Mouse (Mus musculus): ENCODE measurements around the gene Rreb1. TPM values are rescaled to one million over a fixed set of nuclear protein-coding genes. Genes with fewer than 3 reads are reported as not detected.
A peak's percentile ranks its signal among the peaks of the same experiment; 100 is the strongest.

Gene Rreb1
- total RNA-seq, 4 experiments from 2014 or later: 30.6 to 49.4 (median 43.4) TPM

- no peak for DNase-seq (ENCODE audit: low spot score in 2 of 2)
These were observed 189.4 kb downstream of the Rreb1 start for GRCm38 (mm10) chr13:37967565-37967964.

- DNase-seq (ENCODE audit: low spot score in 2 of 2): peak; percentile 65 to 92
These were observed 191.1 kb downstream of the Rreb1 start for GRCm38 (mm10) chr13:37969337-37969736.

DNA sequence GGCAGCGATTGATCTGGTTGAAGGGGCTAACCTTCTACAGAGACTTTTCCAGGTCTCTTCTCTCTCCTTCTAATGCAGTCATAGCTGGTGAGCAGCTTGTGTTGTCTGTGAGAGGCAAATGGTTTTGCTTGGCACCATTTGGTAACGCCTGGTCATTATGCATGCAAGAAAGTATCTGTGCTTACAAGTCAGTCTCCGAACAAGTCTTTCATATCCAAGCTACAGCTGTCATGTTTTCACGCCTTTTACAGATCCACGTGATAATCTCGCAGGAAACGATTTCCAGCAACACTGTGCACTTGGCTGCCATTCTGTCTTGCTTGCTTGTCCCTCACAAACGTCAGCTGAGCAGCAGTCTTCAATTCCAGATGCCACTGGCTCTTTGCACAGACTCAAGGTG is 191.8 kb downstream of the Rreb1 start:
- DNase-seq (ENCODE audit: low spot score in 2 of 2): no peak

- no peak for DNase-seq (ENCODE audit: low spot score in 2 of 2)
These were observed 192.8 kb downstream of the Rreb1 start for GRCm38 (mm10) chr13:37970887-37971530.

DNA sequence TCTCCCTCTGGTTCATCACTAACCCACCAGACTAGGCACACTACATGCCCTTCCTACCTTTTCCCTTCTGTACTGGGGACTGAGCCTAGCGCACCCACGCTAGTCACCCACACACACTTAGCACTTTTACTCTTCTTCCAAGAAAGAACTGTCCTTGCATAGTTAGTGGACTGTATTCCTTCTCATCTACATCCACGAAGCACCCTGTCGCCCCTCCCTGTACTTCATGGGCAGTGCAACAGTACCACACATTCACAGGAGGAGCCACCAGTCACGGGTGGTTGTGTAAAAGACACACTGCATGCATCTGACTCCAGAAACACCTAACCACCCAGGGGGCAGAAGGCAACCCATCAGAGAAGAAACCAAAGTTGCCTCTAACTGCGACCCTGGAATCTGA is 195.8 kb downstream of the Rreb1 start:
- DNase-seq (ENCODE audit: low spot score in 2 of 2): no peak

DNA sequence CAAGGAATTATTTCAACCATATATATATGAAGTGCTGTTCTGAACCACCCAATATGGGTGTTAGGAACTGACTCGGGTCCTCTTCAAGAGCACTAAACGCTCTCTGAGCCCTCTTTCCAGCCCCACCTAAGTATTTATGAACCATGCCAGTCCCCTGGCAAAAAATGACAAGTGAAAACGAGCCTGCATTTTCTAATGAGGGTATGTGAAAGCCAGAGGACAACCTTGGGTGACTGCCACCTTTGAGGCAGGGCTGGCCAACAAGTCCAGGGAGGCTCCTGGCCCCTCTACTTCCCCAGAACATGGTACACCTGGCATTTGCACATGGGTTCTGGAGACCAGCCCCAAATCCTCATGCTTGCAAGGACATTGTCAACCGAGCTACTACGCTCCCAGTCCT is 196.5 kb downstream of the Rreb1 start:
- no peak for DNase-seq (ENCODE audit: low spot score in 2 of 2)

- no peak for DNase-seq (ENCODE audit: low spot score in 2 of 2)
These were observed 201.3 kb downstream of the Rreb1 start for GRCm38 (mm10) chr13:37979506-37979905.

DNA sequence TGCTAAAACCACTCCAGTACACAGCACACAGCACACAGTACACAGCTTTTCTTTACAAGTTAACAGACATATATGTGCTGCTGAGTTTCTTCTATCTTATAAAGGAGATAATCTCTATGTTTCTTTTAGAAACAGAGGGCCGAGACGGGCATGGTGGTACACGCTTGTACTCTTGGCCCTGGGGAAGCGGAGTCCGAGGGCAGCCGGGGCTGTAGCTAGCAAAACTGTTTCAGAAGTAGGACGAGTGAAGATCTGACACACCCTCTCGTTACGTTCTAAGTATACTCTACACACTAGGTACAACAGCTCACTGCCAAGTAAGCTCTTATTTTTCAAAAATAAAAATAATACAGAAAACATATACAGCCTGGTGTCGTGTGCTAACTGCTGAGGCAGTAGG is 202.1 kb downstream of the Rreb1 start:
- no peak for DNase-seq (ENCODE audit: low spot score in 2 of 2)

DNA sequence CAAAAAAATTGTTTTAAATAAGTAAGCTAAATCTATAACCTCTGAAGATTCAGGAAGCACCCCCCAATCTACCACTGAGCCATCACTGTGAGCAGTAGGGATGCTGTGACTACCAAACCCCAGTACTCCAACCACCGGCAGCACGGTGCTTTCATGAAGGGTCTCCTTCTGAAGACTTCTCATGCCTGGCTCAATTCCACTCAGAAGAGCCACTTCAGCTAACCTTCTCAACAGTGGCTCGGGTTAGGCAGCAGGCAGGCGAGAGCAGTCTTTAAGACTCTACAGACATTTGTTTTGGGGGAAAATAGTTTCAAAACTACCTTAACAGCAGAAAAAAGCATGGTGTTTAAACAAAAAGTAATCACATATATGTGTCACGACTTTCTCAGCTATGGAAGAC is 202.9 kb downstream of the Rreb1 start:
- DNase-seq (ENCODE audit: low spot score in 2 of 2): no peak

GRCm38 (mm10) chr13:37986166-37986565 is 208.0 kb downstream of the Rreb1 start:
- DNase-seq (ENCODE audit: low spot score in 2 of 2): no peak

- no peak for DNase-seq (ENCODE audit: low spot score in 2 of 2)
These were observed 211.5 kb downstream of the Rreb1 start for GRCm38 (mm10) chr13:37989701-37990100.

DNA sequence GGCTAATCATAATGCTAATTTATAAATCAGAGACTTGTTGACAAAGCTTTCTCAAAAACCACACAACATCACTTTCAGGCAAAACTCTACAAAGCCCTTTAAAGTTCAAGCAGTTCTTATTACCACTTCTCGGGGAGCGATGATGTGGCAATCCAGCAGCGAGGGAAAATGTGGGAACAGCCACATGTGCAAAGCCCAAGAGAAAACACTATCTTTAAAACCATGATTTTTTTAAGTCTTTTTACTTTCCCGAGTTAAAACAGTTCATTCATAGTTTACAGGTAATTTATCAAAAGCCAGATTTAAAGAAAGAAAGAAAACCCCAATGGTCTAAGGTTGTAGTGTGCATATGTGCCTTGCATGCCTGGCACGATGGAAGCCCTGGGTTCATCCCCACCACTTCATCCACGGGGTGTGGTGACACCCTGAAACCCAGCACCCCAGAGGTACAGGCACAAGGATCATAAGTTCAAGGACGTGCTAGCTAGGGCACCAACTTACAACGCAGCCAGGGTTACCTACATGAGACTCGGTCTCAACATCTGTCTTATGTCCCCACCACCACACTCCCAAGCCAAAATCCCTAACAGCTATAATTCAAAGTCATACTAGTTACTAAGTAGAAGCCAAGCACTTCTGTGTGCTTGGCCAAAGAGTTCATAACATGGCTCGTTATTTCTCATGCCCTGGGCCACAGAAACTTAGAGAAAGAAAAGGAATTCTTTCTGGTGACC is 214.6 kb downstream of the Rreb1 start:
- DNase-seq (ENCODE audit: low spot score in 2 of 2): no peak

GRCm38 (mm10) chr13:37993376-37993703 is 215.1 kb downstream of the Rreb1 start:
- DNase-seq (ENCODE audit: low spot score in 2 of 2): no peak

- DNase-seq (ENCODE audit: low spot score in 2 of 2): peak; percentile 76 to 96
These were observed 215.7 kb downstream of the Rreb1 start, which contains the start of gene Ssr1 for GRCm38 (mm10) chr13:37993704-37994404. TSS of gene Ssr1 (minus strand) at chr13:37994217.

DNA sequence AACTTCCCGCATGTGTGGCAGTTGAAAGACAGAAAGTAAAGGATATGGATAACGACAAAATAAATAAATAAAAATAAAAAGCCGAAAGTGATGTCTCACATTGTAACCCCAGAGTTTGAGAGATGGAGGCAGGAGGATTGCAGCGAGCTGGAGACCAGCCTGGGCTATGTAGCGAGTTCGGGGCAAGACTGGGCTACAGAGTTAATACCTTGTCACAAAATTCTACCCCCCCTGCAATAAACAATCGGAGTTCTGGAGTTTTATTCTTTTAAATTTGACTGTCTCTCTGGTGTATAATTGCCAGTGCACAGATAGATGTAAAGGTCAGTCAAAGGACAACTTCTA is 216.2 kb downstream of the Rreb1 start:
- no peak for DNase-seq (ENCODE audit: low spot score in 2 of 2)

- DNase-seq (ENCODE audit: low spot score in 2 of 2): no peak
These were observed 221.5 kb downstream of the Rreb1 start for GRCm38 (mm10) chr13:37999713-38000112.

Other genes starting within 250 kb of the Rreb1 start
- 100 to 1,000 TPM in 2 of 4 experiments, 10 to 100 TPM in 2; 96.9 to 110 (median 100) TPM for gene Ssr1, start 215.8 kb downstream of the Rreb1 start, total RNA-seq (2022)